Mouse (Mus musculus): Measurements from ENCODE around the gene Tubgcp6. TPM values are rescaled to one million over a fixed set of nuclear protein-coding genes. Genes with fewer than 3 reads are reported as not detected.

Gene Tubgcp6
- polyA plus RNA-seq, 1 experiment from 2014 or later: 27.7 TPM

GRCm38 (mm10) chr15:89140048-89140658 is 17.2 kb upstream of the Tubgcp6 start:
- Histone ChIP-seq H3K36me3 (replicated peaks) (peaks cover 29% of the 10 kb centered on the region), H3K27ac (peak overlapping the region; percentile 56), H3K27me3 (peaks cover 19% of the 10 kb centered on the region), H3K4me3 (replicated peaks) (peak overlapping the region; percentile 52), H3K4me1 (peaks cover 33% of the 10 kb centered on the region), H3K9me3 (no peaks in the 10 kb centered on the region), H3K9ac (peak overlapping the region; percentile 77), H3K4me2 (peak overlapping the region; percentile 97)
- ATAC-seq (ENCODE audit: low FRiP score): peak; percentile 61
- under 1% methylated on average over 53 of the region's 53 CpGs for whole genome bisulfite sequencing

- Histone ChIP-seq H3K9ac (no peak overlapping the region), H3K27me3 (peaks cover 19% of the 10 kb centered on the region), H3K4me2 (no peak overlapping the region), H3K4me3 (replicated peaks) (no peak overlapping the region), H3K27ac (no peak overlapping the region), H3K36me3 (replicated peaks) (peaks cover 12% of the 10 kb centered on the region), H3K9me3 (no peaks in the 10 kb centered on the region), H3K4me1 (peaks cover 33% of the 10 kb centered on the region)
- no peak for ATAC-seq (ENCODE audit: low FRiP score)
- WGBS: 95% methylated on average over 6 of the region's 6 CpGs
Measured at GRCm38 (mm10) chr15:89138531-89138930, 15.6 kb upstream of the Tubgcp6 start.

- Histone ChIP-seq H3K4me2 (no peak overlapping the region), H3K27me3 (peaks cover 19% of the 10 kb centered on the region), H3K9me3 (no peaks in the 10 kb centered on the region), H3K27ac (no peak overlapping the region), H3K4me3 (replicated peaks) (no peak overlapping the region), H3K36me3 (replicated peaks) (peaks cover 7% of the 10 kb centered on the region), H3K4me1 (peaks cover 33% of the 10 kb centered on the region), H3K9ac (no peak overlapping the region)
- WGBS: 90% methylated on average over 7 of the region's 7 CpGs
- no peak for ATAC-seq (ENCODE audit: low FRiP score)
Measured at GRCm38 (mm10) chr15:89138046-89138405, 15.1 kb upstream of the Tubgcp6 start.

- Histone ChIP-seq H3K36me3 (replicated peaks) (peaks cover 2% of the 10 kb centered on the region), H3K9me3 (no peaks in the 10 kb centered on the region), H3K4me2 (no peak overlapping the region), H3K4me1 (peaks cover 33% of the 10 kb centered on the region), H3K9ac (no peak overlapping the region), H3K4me3 (replicated peaks) (no peak overlapping the region), H3K27me3 (peaks cover 19% of the 10 kb centered on the region), H3K27ac (no peak overlapping the region)
- 75% methylated on average over 11 of the region's 11 CpGs for WGBS
- ATAC-seq (ENCODE audit: low FRiP score): no peak
Measured at GRCm38 (mm10) chr15:89137378-89138045, 14.6 kb upstream of the Tubgcp6 start.

GRCm38 (mm10) chr15:89136461-89137155 is 13.7 kb upstream of the Tubgcp6 start:
- Histone ChIP-seq H3K4me2 (no peak overlapping the region), H3K27ac (no peak overlapping the region), H3K9me3 (no peaks in the 10 kb centered on the region), H3K4me3 (replicated peaks) (no peak overlapping the region), H3K27me3 (peaks cover 16% of the 10 kb centered on the region), H3K4me1 (peaks cover 33% of the 10 kb centered on the region), H3K9ac (no peak overlapping the region), H3K36me3 (replicated peaks) (peaks cover 2% of the 10 kb centered on the region; the same call in 1 of the 2 replicates)
- no peak for ATAC-seq (ENCODE audit: low FRiP score)
- WGBS: 96% methylated on average over 5 of the region's 5 CpGs

- Histone ChIP-seq H3K27ac (no peak overlapping the region), H3K4me1 (peaks cover 15% of the 10 kb centered on the region), H3K9me3 (no peaks in the 10 kb centered on the region), H3K27me3 (no peaks in the 10 kb centered on the region), H3K36me3 (replicated peaks) (peaks cover 12% of the 10 kb centered on the region; the same call in 1 of the 2 replicates), H3K4me3 (replicated peaks) (no peak overlapping the region), H3K4me2 (no peak overlapping the region), H3K9ac (no peak overlapping the region)
- 89% methylated on average over 3 of the region's 3 CpGs for WGBS
- ATAC-seq (ENCODE audit: low FRiP score): no peak
Measured at GRCm38 (mm10) chr15:89131316-89131715, 8.4 kb upstream of the Tubgcp6 start.

- Histone ChIP-seq H3K4me1 (peaks cover 15% of the 10 kb centered on the region), H3K27me3 (no peaks in the 10 kb centered on the region), H3K9ac (no peak overlapping the region), H3K27ac (no peak overlapping the region), H3K9me3 (no peaks in the 10 kb centered on the region), H3K4me2 (no peak overlapping the region), H3K36me3 (replicated peaks) (peaks cover 15% of the 10 kb centered on the region; the same call in 1 of the 2 replicates), H3K4me3 (replicated peaks) (no peak overlapping the region)
- ATAC-seq (ENCODE audit: low FRiP score): no peak
Measured at GRCm38 (mm10) chr15:89130245-89130644, 7.3 kb upstream of the Tubgcp6 start.

- peak; percentile 87 for ATAC-seq (ENCODE audit: low FRiP score)
- H3K9ac ChIP-seq: peak within 1 kb of the TSS; percentile 69
- WGBS: 2% methylated on average over 36 of the region's 36 CpGs
Measured at GRCm38 (mm10) chr15:89128382-89129350, 5.8 kb upstream of the Tubgcp6 start, which contains the start of gene Hdac10. Gene Hdac10 (minus strand): TSS chr15:89128700.

GRCm38 (mm10) chr15:89127364-89127940 is 4.5 kb upstream of the Tubgcp6 start:
- Histone ChIP-seq H3K27me3 (no peaks in the 10 kb centered on the region), H3K27ac (no peak overlapping the region), H3K9ac (peak overlapping the region; percentile 69), H3K4me1 (peaks cover 26% of the 10 kb centered on the region), H3K36me3 (replicated peaks) (peaks cover 19% of the 10 kb centered on the region; the same call in 1 of the 2 replicates), H3K9me3 (no peaks in the 10 kb centered on the region), H3K4me3 (replicated peaks) (peak overlapping the region; percentile 57), H3K4me2 (peak overlapping the region; percentile 71)
- ATAC-seq (ENCODE audit: low FRiP score): no peak
- 91% methylated on average over 8 of the region's 8 CpGs for whole genome bisulfite sequencing

More at GRCm38 (mm10) chr15:89128382-89129350, 5.8 kb upstream of the Tubgcp6 start, which contains the start of gene Hdac10:
- Histone ChIP-seq H3K9me3 (no peaks in the 10 kb centered on the region), H3K27ac (peak within 1 kb of the TSS; percentile 83), H3K27me3 (no peaks in the 10 kb centered on the region), H3K4me3 (replicated peaks) (peak within 1 kb of the TSS; percentile 57), H3K4me2 (peak within 1 kb of the TSS; percentile 71), H3K4me1 (peaks cover 20% of the 10 kb centered on the region), H3K36me3 (replicated peaks) (peaks cover 19% of the 10 kb centered on the region; the same call in 1 of the 2 replicates)

GRCm38 (mm10) chr15:89126622-89127021 is 3.7 kb upstream of the Tubgcp6 start:
- Histone ChIP-seq H3K9ac (no peak overlapping the region), H3K27ac (no peak overlapping the region), H3K36me3 (replicated peaks) (peaks cover 17% of the 10 kb centered on the region; the same call in 1 of the 2 replicates), H3K27me3 (no peaks in the 10 kb centered on the region), H3K9me3 (no peaks in the 10 kb centered on the region), H3K4me2 (no peak overlapping the region), H3K4me3 (replicated peaks) (no peak overlapping the region), H3K4me1 (peaks cover 34% of the 10 kb centered on the region)
- WGBS: 88% methylated on average over 8 of the region's 8 CpGs
- ATAC-seq (ENCODE audit: low FRiP score): no peak

GRCm38 (mm10) chr15:89125351-89125750 is 2.4 kb upstream of the Tubgcp6 start:
- Histone ChIP-seq H3K36me3 (replicated peaks) (peaks cover 9% of the 10 kb centered on the region), H3K27ac (no peak overlapping the region), H3K9ac (no peak overlapping the region), H3K4me1 (peaks cover 47% of the 10 kb centered on the region), H3K27me3 (no peaks in the 10 kb centered on the region), H3K4me3 (replicated peaks) (no peak overlapping the region), H3K4me2 (no peak overlapping the region), H3K9me3 (no peaks in the 10 kb centered on the region)
- WGBS: 93% methylated on average over 9 of the region's 9 CpGs
- ATAC-seq (ENCODE audit: low FRiP score): no peak
